Mouse (Mus musculus) ES-Bruce4 (cell line): ENCODE data around the gene Smg1.

Experiments
- CTCF ChIP-seq: IDR thresholded peaks from one replicate; pipeline ENCODE4 v1.8.1; 2011; ENCODE audit warnings: low read depth, low read length
- EP300 ChIP-seq: IDR thresholded peaks from 2 replicates; pipeline ENCODE4 v1.6.1; 2011; ENCODE audit warnings: low read depth, low read length; ENCODE audit not compliant: insufficient read depth

GRCm38 (mm10) chr7:118163006-118163405 is 80.5 kb downstream of the Smg1 start:
- no peak for TF ChIP-seq EP300
- TF ChIP-seq CTCF = no peak
